Mouse (Mus musculus) kidney, postnatal 0 days (tissue): ENCODE measurements at regions not wholly inside any gene's neighbourhood (a gene's known extent, or its start where the extent isn't known, plus 50 kb on each side); places are given as distances from the start of the nearest gene placed in this dataset.

Experiments
- ATAC-seq: fragments of 200-750 bp; cut with Nextera tagmentation; replicated peaks from 2 replicates; pipeline ENCODE4 v1.8.0; 2017; ENCODE audit warnings: low read depth, moderate number of reproducible peaks, moderate TSS enrichment, moderate library complexity; ENCODE audit not compliant: low FRiP score
- DNase-seq: peaks from one replicate; pipeline ENCODE4 v3.0.0-alpha.2; 2016; ENCODE audit warnings: low spot score
- H3K27ac ChIP-seq: fragments of 300-500 bp; sonication (generic); 2 replicates; pipeline ENCODE4 v1.5.1; 2014; ENCODE audit warnings: mild to moderate bottlenecking
- H3K27me3 ChIP-seq: fragments of 300-500 bp; sonication (generic); 2 replicates; pipeline ENCODE4 v1.6.1; 2014; ENCODE audit warnings: low read length, mixed read lengths; ENCODE audit not compliant: insufficient read depth
- H3K36me3 ChIP-seq: fragments of 300-500 bp; sonication (generic); 2 replicates; pipeline ENCODE4 v1.6.1; 2014; ENCODE audit warnings: low read length, mixed read lengths; ENCODE audit not compliant: insufficient read depth
- H3K4me1 ChIP-seq: fragments of 300-500 bp; sonication (generic); replicated peaks from 2 replicates; pipeline ENCODE4 v1.6.1; 2014; ENCODE audit warnings: antibody characterized with exemption, low read length, mixed read lengths; ENCODE audit not compliant: insufficient read depth
- H3K4me2 ChIP-seq: fragments of 300-500 bp; sonication (generic); 2 replicates; pipeline ENCODE4 v1.6.1; 2014; ENCODE audit warnings: mild to moderate bottlenecking, low read length, moderate library complexity, mixed read lengths
- H3K4me3 ChIP-seq: fragments of 300-500 bp; sonication (generic); replicated peaks from 2 replicates; pipeline ENCODE4 v1.5.1; 2014; ENCODE audit warnings: low read depth, low read length
- H3K9ac ChIP-seq: fragments of 300-500 bp; sonication (generic); 2 replicates; pipeline ENCODE4 v1.6.1; 2014; ENCODE audit warnings: low read depth, low read length
- H3K9me3 ChIP-seq: fragments of 300-500 bp; sonication (generic); replicated peaks from 2 replicates; pipeline ENCODE4 v1.6.1; 2016; ENCODE audit warnings: low read length, inconsistent platforms, mixed read lengths
- CTCF ChIP-seq: IDR thresholded peaks from 2 replicates; pipeline ENCODE4 v1.5.1; 2016; ENCODE audit warnings: antibody characterized with exemption, low read depth, mild to moderate bottlenecking, moderate library complexity
- WGBS: fragments of 180-500 bp; shearing (Covaris S2); extraction: QIAGEN DNeasy Blood & Tissue Kit; methylation state at CpG from one replicate; pipeline ENCODE4 v1.1.7; 2014; 5-methylcytosine and 5-hydroxymethylcytosine counted together

GRCm38 (mm10) chr15:13455560-13456219 lies 282.2 kb upstream of the Cdh6 start:
- Histone ChIP-seq H3K36me3 (no peaks in the 10 kb centered on the region), H3K4me2 (no peak overlapping the region), H3K4me3 (no peak overlapping the region), H3K4me1 (no peaks in the 10 kb centered on the region), H3K27me3 (no peaks in the 10 kb centered on the region), H3K9me3 (no peaks in the 10 kb centered on the region), H3K27ac (no peak overlapping the region), H3K9ac (no peak overlapping the region)
- DNase-seq (no peak), ATAC-seq (no peak)
- TF ChIP-seq CTCF = no peak
- WGBS = 79% methylated on average over 8 of the region's 8 CpGs

- no peak for TF ChIP-seq CTCF
- Histone ChIP-seq H3K36me3 (no peaks in the 10 kb centered on the region), H3K4me2 (no peak overlapping the region), H3K4me1 (no peaks in the 10 kb centered on the region), H3K27ac (no peak overlapping the region), H3K27me3 (no peaks in the 10 kb centered on the region), H3K9ac (no peak overlapping the region), H3K9me3 (no peaks in the 10 kb centered on the region), H3K4me3 (no peak overlapping the region)
- DNase-seq (no peak), ATAC-seq (no peak)
- 79% methylated on average over 5 of the region's 5 CpGs for WGBS
Observed at GRCm38 (mm10) chr15:13450385-13450784, 276.9 kb upstream of the Cdh6 start.

GRCm38 (mm10) chr15:13434608-13435007 lies 261.1 kb upstream of the Cdh6 start:
- H3K4me1 ChIP-seq = no peaks in the 10 kb centered on the region
- no peak for DNase-seq
- no peaks in the 10 kb centered on the region for H3K9me3 ChIP-seq
- no peak overlapping the region for H3K4me3 ChIP-seq
- no peak overlapping the region for H3K4me2 ChIP-seq
- no peak overlapping the region for H3K9ac ChIP-seq
- ATAC-seq = no peak
- TF ChIP-seq CTCF = no peak
- H3K27me3 ChIP-seq = no peaks in the 10 kb centered on the region
- H3K27ac ChIP-seq = no peak overlapping the region
- WGBS = 72% methylated on average over 1 of the region's 1 CpGs
- no peaks in the 10 kb centered on the region for H3K36me3 ChIP-seq

- H3K4me3 ChIP-seq = no peak overlapping the region
- no peaks in the 10 kb centered on the region for H3K4me1 ChIP-seq
- no peaks in the 10 kb centered on the region for H3K36me3 ChIP-seq
- no peaks in the 10 kb centered on the region for H3K9me3 ChIP-seq
- H3K27ac ChIP-seq = no peak overlapping the region
- no peak for DNase-seq
- no peak for TF ChIP-seq CTCF
- no peak for ATAC-seq
- no peak overlapping the region for H3K9ac ChIP-seq
- WGBS = 79% methylated on average over 2 of the region's 2 CpGs
- H3K4me2 ChIP-seq = no peak overlapping the region
- no peaks in the 10 kb centered on the region for H3K27me3 ChIP-seq
Observed at GRCm38 (mm10) chr15:13432971-13433370, 259.5 kb upstream of the Cdh6 start.

- Histone ChIP-seq H3K4me1 (no peaks in the 10 kb centered on the region), H3K27ac (no peak overlapping the region), H3K4me3 (no peak overlapping the region), H3K27me3 (no peaks in the 10 kb centered on the region), H3K36me3 (no peaks in the 10 kb centered on the region), H3K9me3 (no peaks in the 10 kb centered on the region), H3K4me2 (no peak overlapping the region), H3K9ac (no peak overlapping the region)
- WGBS = 16% methylated on average over 3 of the region's 3 CpGs
- DNase-seq (peak; percentile 40), ATAC-seq (no peak)
- TF ChIP-seq CTCF = no peak
Observed at GRCm38 (mm10) chr15:13419616-13420015, 246.1 kb upstream of the Cdh6 start.

- DNase-seq (peak; percentile 29), ATAC-seq (no peak)
- 57% methylated on average over 11 of the region's 11 CpGs for WGBS
- H3K36me3 ChIP-seq = no peaks in the 10 kb centered on the region
- no peak overlapping the region for H3K27ac ChIP-seq
- H3K4me3 ChIP-seq = no peak overlapping the region
- H3K9ac ChIP-seq = no peak overlapping the region
- H3K9me3 ChIP-seq = no peaks in the 10 kb centered on the region
- no peak overlapping the region for H3K4me2 ChIP-seq
- no peaks in the 10 kb centered on the region for H3K27me3 ChIP-seq
- TF ChIP-seq CTCF = no peak
- no peaks in the 10 kb centered on the region for H3K4me1 ChIP-seq
Observed at GRCm38 (mm10) chr15:13410065-13410688, 236.7 kb upstream of the Cdh6 start.
